Mouse (Mus musculus) v-Abl transformed pro-B cells (cell line): ENCODE results near the gene Dmrtc1b.
"Not testable (repeated sequence)": the region's sequence is repeated elsewhere in the genome, so short reads cannot be mapped to it uniquely, and the experiment has no call there.

Experiments
- in situ Hi-C, 2 experiments: fragments of 400-800 bp; cut with MboI; formaldehyde crosslinking; loops; one replicate each; pipeline ENCODE4 v1.15.1; 2025; ENCODE audit not compliant: unreplicated experiment in 2 of 2

Gene Dmrtc1b

DNA sequence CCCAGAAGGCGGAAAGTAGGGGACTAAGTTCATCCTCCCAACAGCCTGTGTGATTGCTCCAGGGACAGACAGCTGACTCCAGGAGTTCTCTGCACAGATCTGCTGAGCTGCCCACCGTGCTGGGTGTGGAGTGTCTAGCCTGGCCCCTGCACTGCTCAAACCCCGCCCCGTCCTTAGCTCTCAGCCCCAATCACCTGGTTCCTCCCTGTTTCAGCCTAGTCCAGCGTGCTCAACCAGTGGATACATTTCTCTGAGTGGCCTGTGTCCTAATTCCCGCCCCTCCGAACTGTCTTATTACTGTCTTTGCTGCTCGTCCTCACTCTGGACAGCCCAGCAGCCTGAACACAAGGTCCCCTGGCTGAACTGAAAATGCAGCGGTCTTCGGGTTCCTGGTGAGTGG, at the start of gene Dmrtc1b, which contains the start of gene Gm9112:
Gene Dmrtc1b, plus strand, starts transcription at position 331 of the 400 bp plus-strand sequence.
Gene Gm9112, minus strand, starts transcription at position 101 of the 400 bp plus-strand sequence.
- in situ Hi-C loops, result not testable (repeated sequence)

DNA sequence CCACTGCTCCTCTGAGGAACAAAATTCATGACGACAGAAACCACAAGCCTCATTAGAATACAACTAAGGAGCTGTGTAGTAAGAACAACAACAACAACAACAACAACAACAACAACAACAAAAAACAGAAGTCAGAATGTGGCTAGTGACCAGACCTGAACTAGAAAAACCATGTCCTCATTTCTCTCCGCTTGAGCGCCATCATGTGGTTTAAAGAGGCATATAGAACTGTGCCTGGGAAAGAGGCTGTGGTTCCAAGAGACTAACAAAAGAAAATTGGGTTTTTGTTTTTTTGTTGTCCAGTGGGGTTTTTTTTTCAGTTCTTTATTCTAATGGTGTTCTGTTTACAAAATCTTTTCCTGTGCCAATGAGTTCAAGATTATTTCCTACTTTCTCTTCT, 47.0 kb upstream of the Dmrtc1b start:
- in situ Hi-C loops, result loop anchor here in 1 of 2 experiments (25.0 kb wide), 1 partner anchor 448 kb away; no protein-coding TSS in a partner anchor

DNA sequence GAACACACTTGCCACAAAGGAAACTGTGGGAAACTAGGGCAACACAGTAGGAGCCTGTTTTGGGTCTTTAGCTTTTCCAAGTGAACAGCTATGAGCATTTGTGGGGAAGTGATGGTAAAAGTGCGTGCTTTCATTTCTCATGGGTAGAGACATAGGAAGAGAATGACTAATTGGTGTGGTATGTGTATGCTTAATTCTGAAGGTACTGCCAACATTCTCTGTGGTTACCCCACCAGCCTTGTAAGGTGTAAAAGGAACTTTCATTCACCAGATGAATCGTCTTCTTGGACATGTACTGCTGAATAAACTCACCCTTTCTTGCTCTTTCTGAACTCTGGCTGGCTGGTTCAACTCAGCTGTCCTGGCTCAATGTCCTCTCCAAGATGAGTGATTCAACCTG, 41.0 kb upstream of the Dmrtc1b start:
- in situ Hi-C loops, result loop anchor here in 1 of 2 experiments (25.0 kb wide), 1 partner anchor 454 kb away; no protein-coding TSS in a partner anchor

DNA sequence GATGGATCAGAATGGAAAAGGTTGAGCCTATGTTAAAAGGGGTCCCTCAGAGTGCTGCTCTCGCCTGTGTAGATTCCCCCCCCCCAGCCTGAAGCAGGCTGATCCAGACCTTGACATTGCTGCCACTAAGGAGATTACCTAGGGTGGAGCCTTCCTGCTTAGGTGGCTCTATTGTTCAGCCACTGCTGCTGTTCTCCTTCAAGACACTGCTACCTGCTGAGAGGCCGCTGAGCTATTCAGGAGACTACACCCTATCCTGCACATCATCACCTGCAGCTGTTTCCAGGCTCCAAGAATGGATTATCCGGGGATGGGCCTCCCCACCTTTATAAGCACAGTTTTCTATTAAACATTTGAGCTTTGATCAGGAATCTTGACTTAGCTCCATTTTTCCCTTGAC, 23.0 kb upstream of the Dmrtc1b start:
- in situ Hi-C loops, result loop anchor here (25.0 kb wide), 2 partner anchors 578 to 753 kb away; no protein-coding TSS in a partner anchor

DNA sequence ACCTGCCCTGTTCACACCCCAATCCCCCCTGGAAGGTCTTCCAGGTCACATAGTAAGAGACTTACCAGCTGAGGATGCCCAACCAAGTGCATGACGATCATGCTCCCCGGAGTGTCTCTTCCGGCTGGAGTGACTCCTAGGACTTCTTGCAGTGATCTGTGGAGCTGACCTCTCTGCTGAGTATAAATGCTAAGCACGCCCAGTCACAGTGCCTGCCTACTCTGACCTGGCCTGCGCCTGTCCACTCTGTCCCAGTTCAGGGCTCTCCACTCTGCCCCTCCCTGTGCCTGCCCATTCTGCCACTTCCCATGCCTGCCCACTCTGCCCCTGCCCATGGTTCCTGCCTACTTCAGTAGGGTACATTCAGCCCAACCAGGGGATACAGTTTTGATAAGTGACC, 20.8 kb upstream of the Dmrtc1b start, which contains the start of gene Gm3880:
Gene Gm3880, minus strand, starts transcription at position 101 of the 400 bp plus-strand sequence.
- in situ Hi-C loops, result loop anchor here (25.0 kb wide), 2 partner anchors 575 to 750 kb away; no protein-coding TSS in a partner anchor

DNA sequence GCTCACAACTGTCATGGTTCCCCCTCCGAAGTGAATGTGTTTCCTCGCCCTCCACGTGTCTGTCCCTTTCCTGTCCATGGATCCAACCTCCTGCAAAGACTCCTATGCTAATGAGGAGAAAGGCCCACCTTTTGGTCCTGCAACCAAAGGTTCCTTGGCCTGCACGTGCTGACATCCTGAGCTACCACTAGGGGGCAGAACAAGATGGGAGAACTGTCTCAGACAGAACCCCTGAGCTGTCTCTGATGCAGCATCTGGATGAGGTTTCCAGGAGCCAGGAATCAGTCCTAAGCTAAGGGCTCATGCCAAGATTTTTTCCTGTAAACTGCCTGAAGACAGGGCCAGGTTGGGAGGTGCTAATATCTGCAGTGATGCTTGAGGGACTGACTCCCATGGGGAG, 18.4 kb upstream of the Dmrtc1b start:
- in situ Hi-C loops, result loop anchor here (25.0 kb wide), 2 partner anchors 573 to 748 kb away; no protein-coding TSS in a partner anchor

DNA sequence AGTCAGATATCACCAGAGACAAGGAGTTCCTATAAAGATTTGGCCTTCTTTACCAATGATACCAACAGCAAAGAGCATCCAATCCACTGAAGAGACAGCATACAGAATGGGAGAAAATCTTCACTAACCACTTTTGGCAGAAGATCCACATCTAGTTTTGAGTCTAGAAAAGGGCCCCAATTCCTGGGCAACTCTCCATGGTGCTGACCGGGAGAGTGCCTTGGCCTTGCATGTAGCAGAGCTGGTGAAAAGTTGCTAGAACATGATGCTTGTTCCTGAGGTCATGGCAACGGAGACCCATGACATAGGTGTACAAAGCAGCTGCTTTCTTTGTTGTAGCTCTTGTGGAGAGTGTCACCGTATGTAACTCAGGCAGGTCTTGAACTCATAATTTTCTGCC, 7.0 kb upstream of the Dmrtc1b start:
- in situ Hi-C loops, result not testable (repeated sequence)

DNA sequence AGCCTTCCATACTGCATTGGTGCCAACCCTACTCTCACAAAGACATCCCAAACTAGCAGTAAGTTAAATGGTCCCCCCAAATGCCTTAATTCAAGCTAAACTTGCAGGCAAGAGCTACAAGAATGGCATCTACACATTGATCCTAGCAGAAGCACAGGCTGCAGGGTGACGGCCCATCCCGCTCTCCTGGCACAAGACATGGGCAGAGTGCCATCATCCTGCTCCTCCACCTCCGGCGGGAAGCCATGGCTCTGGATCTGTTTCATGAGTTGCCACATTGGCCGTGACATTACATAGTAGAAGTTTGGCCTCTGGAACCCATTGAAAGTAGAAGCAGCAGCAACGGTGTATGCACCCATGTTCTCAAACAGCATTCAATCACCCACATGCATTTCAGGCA, 16.6 kb downstream of the Dmrtc1b start:
- in situ Hi-C loops, result not testable (repeated sequence)
